Mouse (Mus musculus) regulatory T cell (primary cell): ENCODE data around the gene Cct3.

Experiments
- in situ Hi-C: fragments of 300-600 bp; cut with MboI, MseI; formaldehyde crosslinking; loops from one replicate; pipeline ENCODE4 v1.15.1; 2025; ENCODE audit warnings: high pct_unique_total_duplicates

The Cct3 gene

GRCm38 (mm10) chr3:88361096-88361495 is 64.2 kb downstream of the Cct3 start:
- in situ Hi-C loops: loop anchor here (10.0 kb wide), 1 partner anchor 1374 kb away; no protein-coding TSS in a partner anchor

- in situ Hi-C loops: loop anchor here (10.0 kb wide), 1 partner anchor 1373 kb away; no protein-coding TSS in a partner anchor
These were observed 64.8 kb downstream of the Cct3 start for GRCm38 (mm10) chr3:88361612-88362313.

- in situ Hi-C loops: loop anchor here (10.0 kb wide), 1 partner anchor 1371 kb away; no protein-coding TSS in a partner anchor
These were observed 66.8 kb downstream of the Cct3 start for GRCm38 (mm10) chr3:88363700-88364099.

DNA sequence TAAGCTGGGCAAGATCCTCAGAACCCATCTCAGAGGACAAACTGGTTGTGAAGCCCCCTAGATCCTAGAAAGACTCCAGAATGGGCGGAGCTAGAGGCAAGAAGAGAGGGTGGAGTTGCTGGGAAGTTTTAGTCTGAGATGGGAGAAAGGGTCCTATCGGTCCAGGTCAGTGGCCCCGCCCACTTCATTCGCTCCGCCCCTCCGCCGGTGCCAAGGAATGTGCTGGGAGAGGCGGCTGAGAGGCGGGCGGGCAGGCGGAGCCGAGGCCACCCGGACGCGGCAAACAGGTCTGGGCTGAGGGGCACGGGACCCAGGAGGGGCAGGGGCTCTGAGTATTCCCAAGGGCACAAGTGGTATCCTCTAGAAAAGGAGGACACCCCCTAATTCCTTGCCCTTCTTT is 67.4 kb downstream of the Cct3 start, which contains the start of gene Paqr6:
TSS of gene Paqr6 (plus strand) at position 248 of the 400 bp plus-strand sequence.
- in situ Hi-C loops: loop anchor here (10.0 kb wide), 1 partner anchor 1370 kb away; no protein-coding TSS in a partner anchor

DNA sequence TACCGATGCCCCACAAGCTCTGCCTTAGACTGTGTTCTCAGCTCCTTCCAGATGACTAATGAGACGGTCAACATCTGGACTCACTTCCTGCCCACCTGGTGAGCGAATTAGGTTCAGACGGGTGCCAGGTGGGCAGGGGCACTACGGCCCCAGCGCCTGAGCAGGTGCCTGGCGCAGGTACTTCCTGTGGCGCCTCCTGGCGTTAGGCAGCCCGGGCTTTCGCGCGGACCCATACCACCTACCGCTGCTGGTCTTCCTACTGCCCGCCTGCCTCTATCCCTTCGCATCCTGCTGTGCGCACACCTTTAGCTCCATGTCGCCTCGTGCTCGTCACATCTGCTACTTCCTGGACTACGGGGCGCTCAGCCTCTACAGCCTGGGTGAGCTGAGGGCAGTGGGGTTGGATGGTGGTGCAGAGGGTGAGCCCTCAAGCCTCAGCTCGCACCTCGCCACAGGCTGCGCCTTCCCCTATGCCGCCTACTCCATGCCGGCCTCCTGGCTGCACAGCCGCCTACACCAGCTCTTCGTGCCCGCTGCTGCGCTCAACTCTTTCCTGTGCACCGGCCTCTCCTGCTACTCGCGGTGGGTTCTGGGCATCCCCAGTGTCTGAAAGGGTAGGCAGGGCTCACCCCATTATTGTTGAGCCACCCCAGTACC is 68.9 kb downstream of the Cct3 start:
- in situ Hi-C loops: loop anchor here (10.0 kb wide), 1 partner anchor 1369 kb away; no protein-coding TSS in a partner anchor

GRCm38 (mm10) chr3:88366830-88367428 is 70.0 kb downstream of the Cct3 start:
- in situ Hi-C loops: loop anchor here (10.0 kb wide), 1 partner anchor 1368 kb away; no protein-coding TSS in a partner anchor

DNA sequence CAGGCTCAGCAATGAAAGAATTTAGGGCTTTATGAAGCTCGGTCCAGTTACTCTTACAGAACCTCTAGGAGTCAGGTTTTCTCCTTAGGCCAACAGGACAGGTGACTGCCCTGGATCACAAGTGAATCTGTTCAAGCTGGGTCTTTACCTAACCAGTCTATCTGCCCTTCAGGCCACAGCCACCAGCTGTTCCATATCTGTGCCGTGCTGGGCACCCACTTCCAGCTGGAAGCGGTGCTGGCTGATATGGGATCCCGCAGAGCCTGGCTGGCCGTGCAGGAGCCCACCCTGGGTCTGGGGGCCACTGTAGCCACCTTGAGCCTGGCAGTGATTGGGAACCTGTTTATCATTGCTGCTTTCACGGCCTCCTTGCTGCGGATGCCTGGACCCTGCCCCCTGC is 70.6 kb downstream of the Cct3 start:
- in situ Hi-C loops: loop anchor here (10.0 kb wide), 1 partner anchor 1367 kb away; no protein-coding TSS in a partner anchor

DNA sequence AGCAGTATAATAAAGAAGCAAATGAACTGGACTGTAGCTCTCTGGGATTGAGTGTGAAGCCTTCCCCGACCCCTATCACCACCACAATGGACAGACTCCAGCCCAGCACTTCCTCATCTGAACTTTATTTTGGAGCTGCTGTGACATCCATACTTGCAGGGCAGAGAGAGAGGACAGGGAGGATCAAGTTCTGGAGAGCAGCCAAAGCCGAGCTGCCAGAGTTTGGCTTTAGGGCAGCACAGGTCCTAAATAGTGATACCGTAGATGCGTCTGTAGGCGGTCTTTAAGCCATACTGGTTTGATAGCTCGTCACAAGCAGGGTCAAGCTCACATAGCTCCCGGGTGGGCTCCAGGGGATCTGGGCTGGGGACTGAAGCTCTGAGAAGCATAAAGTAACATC is 71.6 kb downstream of the Cct3 start:
- in situ Hi-C loops: loop anchor here (10.0 kb wide), 1 partner anchor 1366 kb away; no protein-coding TSS in a partner anchor
